ENCODE assay signal across 14 mouse cellular contexts in genomic region chr12:107889841-107890240, GRCm38 (mm10).
DNase-seq lines count a peak whose midpoint lies in the region; ATAC-seq and TF ChIP-seq lines count a peak whose summit lies in the region.
"Had no signal": no experiment of that assay in that cellular context is flagged by ENCODE, and none has a peak within 500 bp of the region (broad histone marks: within the 10 kb centered on the region; RNA-seq: fewer than 3 reads in every experiment).

No protein-coding gene starts in this region.

- no peak overlapping the region for H3K27ac ChIP-seq in heart, embryonic 11.5 days (ENCODE audit: low read depth, low read length)
- no peak overlapping the region for H3K27ac ChIP-seq in lung, embryonic 16.5 days (ENCODE audit: low read length)
- H3K27ac ChIP-seq in lung, postnatal 0 days (ENCODE audit: low read length): no peak overlapping the region
- H3K27ac ChIP-seq in hindbrain, embryonic 12.5 days: no peak overlapping the region; the same call in 1 of the 2 replicates
- no peak overlapping the region for H3K27ac ChIP-seq in stomach, embryonic 16.5 days (ENCODE audit: low read length)

- no peak overlapping the region for H3K4me3 ChIP-seq in heart, embryonic 11.5 days (ENCODE audit: low read depth, low read length)
- no peak overlapping the region for H3K4me3 ChIP-seq in lung, embryonic 16.5 days (ENCODE audit: low read length)
- no peak overlapping the region for H3K4me3 ChIP-seq in lung, postnatal 0 days (ENCODE audit: low read depth, low read length)
- H3K4me3 ChIP-seq in hindbrain, embryonic 12.5 days: no peak overlapping the region
- no peak overlapping the region for H3K4me3 ChIP-seq in stomach, embryonic 16.5 days (replicated peaks; ENCODE audit: low read length)
- H3K4me3 ChIP-seq: erythroblast, embryonic 14.5 days had no signal

- peak; percentile 78 for DNase-seq in heart, adult 11 months
- no peak for DNase-seq in lung, postnatal 0 days (ENCODE audit: low spot score)
- DNase-seq in neural tube, embryonic 10.5 days (ENCODE audit: extremely low spot score, low spot score): no peak
- DNase-seq in adrenal gland, postnatal 36 days: no peak
- DNase-seq: adrenal gland, postnatal 10 days; cerebellum, adult 11 months; gastrocnemius, postnatal 25 days; lung, postnatal 14 days had no signal

- 67% methylated on average over 10 of the region's 10 CpGs for WGBS in heart, embryonic 11.5 days (ENCODE audit: insufficient replicate concordance)
- 52% methylated on average over 10 of the region's 10 CpGs for WGBS in lung, embryonic 16.5 days
- 62% methylated on average over 10 of the region's 10 CpGs for WGBS in lung, postnatal 0 days
- 50% methylated on average over 10 of the region's 10 CpGs for WGBS in hindbrain, embryonic 12.5 days
- 63% methylated on average over 10 of the region's 10 CpGs for WGBS in stomach, embryonic 16.5 days

- TF ChIP-seq EP300 in lung, postnatal 0 days (IDR thresholded peaks at IDR 0.05): no peak

- no peak overlapping the region for H3K9ac ChIP-seq in heart, embryonic 11.5 days (ENCODE audit: low read depth, low read length)
- no peak overlapping the region for H3K9ac ChIP-seq in lung, embryonic 16.5 days (ENCODE audit: low read length)
- no peak overlapping the region for H3K9ac ChIP-seq in lung, postnatal 0 days (replicated peaks; ENCODE audit: low read depth)
- H3K9ac ChIP-seq in hindbrain, embryonic 12.5 days: no peak overlapping the region
- no peak overlapping the region for H3K9ac ChIP-seq in stomach, embryonic 16.5 days (ENCODE audit: low read length)

- peaks cover 3% of the 10 kb centered on the region; the same call in 1 of the 2 replicates for H3K4me1 ChIP-seq in heart, embryonic 11.5 days (ENCODE audit: control insufficient read depth, insufficient read depth, low read length)
- 0 out of 2 replicates have a peak, but pooled peaks cover 2% of the 10 kb centered on the region for H3K4me1 ChIP-seq in lung, embryonic 16.5 days (replicated peaks; ENCODE audit: control insufficient read depth, insufficient read depth, low read length)
- H3K4me1 ChIP-seq in lung, postnatal 0 days (ENCODE audit: insufficient read depth, low read depth, low read length): no peaks in the 10 kb centered on the region
- H3K4me1 ChIP-seq in hindbrain, embryonic 12.5 days: peaks cover 19% of the 10 kb centered on the region
- H3K4me1 ChIP-seq in stomach, embryonic 16.5 days (ENCODE audit: control insufficient read depth, insufficient read depth, low read length): peaks cover 19% of the 10 kb centered on the region; the same call in 1 of the 2 replicates

- no peaks in the 10 kb centered on the region for H3K27me3 ChIP-seq in heart, embryonic 11.5 days (ENCODE audit: control insufficient read depth, insufficient read depth, low read length)
- H3K27me3 ChIP-seq in lung, embryonic 16.5 days (ENCODE audit: control insufficient read depth, insufficient read depth, low read depth, low read length): no peaks in the 10 kb centered on the region
- no peaks in the 10 kb centered on the region for H3K27me3 ChIP-seq in lung, postnatal 0 days (replicated peaks; ENCODE audit: insufficient read depth, low read length)
- no peaks in the 10 kb centered on the region for H3K27me3 ChIP-seq in hindbrain, embryonic 12.5 days
- H3K27me3 ChIP-seq in stomach, embryonic 16.5 days (ENCODE audit: control insufficient read depth, insufficient read depth, low read length): no peaks in the 10 kb centered on the region
- H3K27me3 ChIP-seq: Patski had no signal

- H3K9me3 ChIP-seq in heart, embryonic 11.5 days (replicated peaks; ENCODE audit: control insufficient read depth, low read length): no peaks in the 10 kb centered on the region
- no peaks in the 10 kb centered on the region for H3K9me3 ChIP-seq in lung, embryonic 16.5 days (ENCODE audit: control insufficient read depth, low read length)
- no peaks in the 10 kb centered on the region for H3K9me3 ChIP-seq in lung, postnatal 0 days (ENCODE audit: low read length)
- H3K9me3 ChIP-seq in hindbrain, embryonic 12.5 days (replicated peaks): no peaks in the 10 kb centered on the region
- H3K9me3 ChIP-seq in stomach, embryonic 16.5 days (replicated peaks; ENCODE audit: control insufficient read depth, low read length): no peaks in the 10 kb centered on the region

- H3K4me2 ChIP-seq in heart, embryonic 11.5 days: no peak overlapping the region
- H3K4me2 ChIP-seq in lung, embryonic 16.5 days (ENCODE audit: low read depth, low read length): no peak overlapping the region
- H3K4me2 ChIP-seq in lung, postnatal 0 days (replicated peaks; ENCODE audit: low read depth, low read length): no peak overlapping the region
- H3K4me2 ChIP-seq in hindbrain, embryonic 12.5 days (replicated peaks): no peak overlapping the region
- no peak overlapping the region for H3K4me2 ChIP-seq in stomach, embryonic 16.5 days (ENCODE audit: low read depth, low read length)

- no peak for ATAC-seq in heart, embryonic 11.5 days (replicated peaks; ENCODE audit: insufficient number of reproducible peaks, low FRiP score, low TSS enrichment)
- ATAC-seq in lung, embryonic 16.5 days (ENCODE audit: low read depth): 0 out of 2 replicates have a peak, but pooled peaks have one; percentile 12
- ATAC-seq in lung, postnatal 0 days: no peak
- peak; percentile 48; the same call in 1 of the 2 replicates for ATAC-seq in hindbrain, embryonic 12.5 days (ENCODE audit: low FRiP score)
- peak; percentile 20; the same call in 1 of the 2 replicates for ATAC-seq in stomach, embryonic 16.5 days (ENCODE audit: insufficient read depth, low FRiP score)
- ATAC-seq: Patski had no signal

- TF ChIP-seq CTCF in lung, postnatal 0 days (IDR thresholded peaks at IDR 0.05): no peak

- H3K36me3 ChIP-seq in heart, embryonic 11.5 days (ENCODE audit: control insufficient read depth, insufficient read depth, low read length): no peaks in the 10 kb centered on the region
- H3K36me3 ChIP-seq in lung, embryonic 16.5 days (ENCODE audit: control insufficient read depth, insufficient read depth, low read length): no peaks in the 10 kb centered on the region
- H3K36me3 ChIP-seq in lung, postnatal 0 days (ENCODE audit: insufficient read depth, low read length): no peaks in the 10 kb centered on the region
- H3K36me3 ChIP-seq in hindbrain, embryonic 12.5 days: no peaks in the 10 kb centered on the region
- no peaks in the 10 kb centered on the region for H3K36me3 ChIP-seq in stomach, embryonic 16.5 days (ENCODE audit: control insufficient read depth, insufficient read depth, low read length)

Comparison
In these comparisons a context has a peak if more than half of its experiments do, and no peak if none do; other contexts are left out.
1. ATAC-seq: peak in lung, embryonic 16.5 days (single experiment), hindbrain, embryonic 12.5 days (single experiment) and stomach, embryonic 16.5 days (single experiment); none in heart, embryonic 11.5 days (single experiment) and lung, postnatal 0 days (single experiment).